Mouse (Mus musculus) layer of hippocampus, adult 9-10 months (tissue): ENCODE measurements around the gene Cript.

Experiments used
- DNase-seq: peaks from one replicate; pipeline ENCODE4 v3.0.0; 2022; ENCODE audit warnings: low spot score

Cript gene

DNA sequence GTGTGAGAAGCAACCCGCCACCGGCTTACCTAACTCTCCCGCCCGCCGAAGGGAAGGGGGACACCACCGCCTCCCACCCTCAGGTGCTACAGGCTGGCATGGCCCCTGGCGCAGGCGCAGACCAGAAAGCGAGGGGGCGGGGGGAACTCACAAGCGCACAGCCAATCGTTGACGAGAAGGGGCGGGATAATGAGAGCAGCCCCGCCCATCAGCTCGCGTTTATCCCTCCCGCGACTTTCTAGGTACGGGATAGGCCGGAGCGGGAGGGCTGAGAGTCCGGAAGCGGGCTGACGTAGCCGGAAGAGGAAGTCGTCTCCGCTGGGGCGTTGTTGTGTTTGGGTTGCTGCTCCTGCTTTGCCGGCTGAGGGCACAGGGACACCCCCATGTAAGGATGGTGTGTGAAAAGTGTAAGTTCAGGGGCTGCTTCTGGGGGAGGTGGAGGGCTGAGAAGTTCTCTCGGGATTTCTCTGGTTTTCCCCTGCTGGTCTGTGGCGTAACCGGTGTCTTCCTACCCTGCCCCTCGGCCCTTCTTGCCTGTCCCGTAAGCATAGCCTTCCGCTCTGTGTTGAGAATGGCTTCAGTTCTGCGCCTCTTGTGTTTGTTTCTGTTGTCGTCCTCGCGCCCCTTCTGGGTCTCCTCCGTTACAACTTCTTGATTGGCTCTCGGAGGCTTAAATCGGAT, at the start of gene Cript, which contains the start of gene Pigf:
Gene Cript, plus strand, starts transcription at position 282 of the 681 bp plus-strand sequence.
Gene Pigf, minus strand, starts transcription at position 138 of the 681 bp plus-strand sequence.
- DNase-seq = peak; percentile 93

DNA sequence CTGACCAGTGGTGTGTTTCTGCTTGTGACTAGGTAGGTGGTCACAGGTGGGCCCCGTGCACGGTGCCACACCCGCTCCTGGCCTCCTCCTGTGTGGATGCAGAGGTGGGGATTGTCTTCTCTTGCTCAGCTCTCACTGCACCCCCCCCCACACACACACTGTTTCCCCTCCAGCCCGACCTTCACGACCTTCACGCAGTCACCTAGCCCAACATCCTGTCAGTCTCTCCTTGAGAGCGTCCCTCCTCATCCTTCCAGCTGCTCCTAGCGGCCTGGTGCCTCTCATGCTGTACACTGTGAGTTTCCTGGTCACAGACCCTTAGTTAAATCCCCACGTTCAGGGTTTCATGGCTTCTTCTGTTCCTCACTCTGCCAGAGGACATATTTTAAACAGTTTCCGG, 49.0 kb upstream of the Cript start:
- no peak for DNase-seq

DNA sequence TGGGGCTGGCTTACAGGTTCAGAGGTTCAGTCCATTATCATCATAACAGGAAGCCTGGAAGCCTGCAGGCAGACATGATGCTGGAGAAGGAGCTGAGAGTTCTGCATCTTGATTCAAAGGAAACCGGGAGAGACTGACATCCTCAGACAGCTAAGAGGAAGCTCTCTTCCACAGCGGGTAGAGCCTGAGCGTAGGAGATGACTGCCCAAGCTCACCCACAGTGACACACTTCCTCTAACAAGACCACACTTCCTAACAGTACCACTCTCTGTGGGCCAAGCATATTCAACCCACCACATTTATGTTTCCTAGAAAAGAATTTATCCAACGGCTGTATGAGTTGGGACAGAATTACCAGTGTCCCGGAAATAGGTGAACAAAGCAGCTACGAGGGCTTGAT, 46.9 kb upstream of the Cript start:
- no peak for DNase-seq

DNA sequence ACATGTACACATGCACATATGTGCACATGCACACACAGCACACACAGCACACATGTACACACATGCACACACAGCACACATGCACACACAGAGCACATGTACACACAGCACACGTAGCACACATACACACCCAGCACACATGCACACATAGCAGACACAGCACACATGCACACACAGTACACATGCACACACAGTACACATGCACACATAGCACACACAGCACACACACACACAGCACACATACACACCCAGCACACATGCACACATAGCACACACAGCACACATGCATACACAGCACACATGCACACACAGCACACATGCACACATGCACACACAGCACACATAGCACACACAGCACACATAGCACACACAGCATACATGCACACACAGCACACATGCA, 44.1 kb upstream of the Cript start:
- no peak for DNase-seq

DNA sequence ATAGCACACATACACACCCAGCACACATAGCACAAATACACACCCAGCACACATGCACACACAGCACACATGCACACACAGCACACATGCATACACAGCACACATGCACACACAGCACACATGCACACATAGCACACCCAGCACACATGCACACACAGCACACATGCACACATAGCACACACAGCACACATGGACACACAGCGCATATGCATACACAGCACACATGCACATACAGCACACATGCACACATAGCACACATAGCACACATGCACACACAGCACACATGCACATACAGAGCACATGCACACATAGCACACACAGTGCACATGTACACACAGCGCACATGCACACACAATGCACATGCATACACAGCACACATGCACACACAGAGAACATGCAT, 43.6 kb upstream of the Cript start:
- DNase-seq = no peak

DNA sequence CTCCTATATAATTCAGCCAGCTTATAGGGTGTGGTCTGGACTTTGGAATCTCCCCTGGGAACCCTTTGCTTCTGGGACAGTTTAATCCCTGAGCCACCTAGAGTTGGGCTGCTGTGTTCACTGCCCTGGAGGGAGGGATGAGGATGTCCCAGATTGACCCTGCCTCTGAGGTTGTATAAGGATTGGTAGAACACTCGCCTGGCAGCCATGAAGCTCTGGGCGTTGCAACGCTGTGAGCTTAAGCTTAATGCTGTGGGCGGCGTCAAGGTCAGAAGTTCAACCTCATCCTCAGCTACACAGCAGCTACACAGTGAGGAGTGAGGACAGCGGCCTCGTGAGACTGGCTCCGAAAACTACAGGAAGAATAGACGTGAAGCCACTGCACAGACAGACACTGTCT, 42.9 kb upstream of the Cript start:
- DNase-seq = no peak

DNA sequence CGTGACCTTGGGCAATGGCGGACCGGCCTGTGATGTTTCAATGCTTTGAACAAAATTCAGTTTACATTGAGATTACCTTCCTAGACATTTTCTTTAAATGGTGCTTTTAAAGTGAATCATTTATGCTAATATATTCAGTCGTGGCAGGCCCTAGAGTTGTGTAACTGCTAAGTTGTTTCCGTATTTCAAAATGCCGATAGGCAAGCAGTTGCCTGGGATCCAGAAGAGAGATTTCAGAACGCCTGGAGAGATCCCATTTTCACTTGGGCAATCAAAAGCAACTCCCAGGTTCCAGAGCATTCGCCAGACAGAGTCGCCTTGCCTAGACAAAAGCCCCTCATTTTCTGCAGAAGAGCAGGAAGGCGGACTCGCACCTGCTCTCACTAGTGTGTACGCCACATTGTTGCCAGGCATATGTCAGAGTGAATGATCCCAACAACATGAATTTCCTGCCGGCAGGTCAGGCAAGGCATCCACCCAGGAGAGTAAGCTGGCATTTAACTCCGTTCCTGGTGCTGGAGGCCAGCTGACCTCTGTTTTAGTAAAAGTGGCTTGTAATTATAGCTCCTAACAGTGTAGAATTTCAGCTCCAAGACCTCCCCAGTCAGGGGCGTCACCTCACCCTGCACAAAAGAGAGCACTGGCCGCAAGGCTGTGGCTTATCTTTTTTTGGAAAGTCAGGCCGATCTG, 38.8 kb upstream of the Cript start:
- DNase-seq = no peak

DNA sequence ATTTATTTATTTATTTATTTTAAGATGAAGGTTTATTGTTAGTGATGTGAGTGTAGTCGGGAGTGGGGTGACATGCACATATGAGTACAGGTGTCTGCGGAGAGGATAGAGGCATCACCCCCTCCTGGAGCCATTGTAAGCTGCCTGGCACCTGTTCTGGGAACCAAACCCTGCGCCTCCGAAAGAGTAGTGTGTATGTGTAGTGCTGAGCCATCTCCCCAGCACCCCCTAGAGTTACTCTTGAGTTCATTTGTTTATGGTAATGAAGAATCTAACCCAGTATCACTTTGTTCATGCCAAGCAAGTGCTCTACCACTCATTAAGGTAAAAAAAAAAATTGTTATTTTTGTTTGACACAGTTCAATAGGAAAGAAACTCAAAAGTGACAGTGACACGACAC, 37.2 kb upstream of the Cript start:
- no peak for DNase-seq

DNA sequence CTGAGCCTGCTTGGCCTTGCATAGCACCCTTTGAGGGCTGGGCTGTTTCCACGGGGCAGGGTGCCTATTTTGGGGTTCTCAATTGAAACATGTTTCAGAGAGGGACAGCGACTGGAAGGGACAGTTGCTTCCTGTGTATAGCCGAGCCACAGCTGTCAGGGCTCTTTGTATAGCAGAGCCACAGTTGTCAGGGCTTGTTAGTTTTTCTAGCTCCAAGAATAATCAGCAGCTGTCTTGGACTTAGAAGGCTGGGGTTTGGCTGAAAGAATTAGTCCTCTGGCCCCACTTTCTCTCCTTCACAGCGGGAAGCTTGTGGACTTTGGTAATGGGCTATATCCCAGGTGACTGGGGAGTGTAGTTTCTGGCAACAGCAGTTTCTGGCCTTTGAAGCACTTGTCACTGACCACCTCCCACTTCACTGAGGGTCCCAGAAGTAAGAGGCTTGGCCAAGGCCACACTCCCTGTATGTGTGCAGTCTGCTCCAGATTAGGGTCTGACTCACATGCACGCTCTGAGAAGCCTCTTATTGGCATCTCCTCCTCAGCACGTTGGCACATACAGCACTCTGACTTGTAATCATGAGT, 36.7 kb upstream of the Cript start:
- DNase-seq = no peak

DNA sequence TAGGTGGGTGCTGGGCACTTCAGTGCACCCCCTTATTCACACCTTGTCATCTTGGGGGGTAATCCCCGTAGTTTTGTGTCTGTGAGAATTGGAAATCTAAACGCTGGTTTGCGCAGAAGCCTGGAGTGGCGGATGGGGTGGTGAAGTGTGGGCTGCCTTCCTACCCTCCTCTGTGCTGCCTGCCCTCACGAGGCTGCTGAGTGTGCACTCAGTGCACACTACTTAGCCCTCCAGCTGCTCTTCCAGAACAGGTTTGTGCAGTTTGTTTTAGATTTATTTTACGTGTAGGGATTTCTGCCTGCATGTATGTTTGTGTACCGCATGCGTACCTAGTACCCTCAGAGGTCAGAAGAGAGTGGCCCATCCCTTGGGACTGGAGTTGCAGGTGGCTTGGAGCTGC, 34.0 kb upstream of the Cript start:
- no peak for DNase-seq

DNA sequence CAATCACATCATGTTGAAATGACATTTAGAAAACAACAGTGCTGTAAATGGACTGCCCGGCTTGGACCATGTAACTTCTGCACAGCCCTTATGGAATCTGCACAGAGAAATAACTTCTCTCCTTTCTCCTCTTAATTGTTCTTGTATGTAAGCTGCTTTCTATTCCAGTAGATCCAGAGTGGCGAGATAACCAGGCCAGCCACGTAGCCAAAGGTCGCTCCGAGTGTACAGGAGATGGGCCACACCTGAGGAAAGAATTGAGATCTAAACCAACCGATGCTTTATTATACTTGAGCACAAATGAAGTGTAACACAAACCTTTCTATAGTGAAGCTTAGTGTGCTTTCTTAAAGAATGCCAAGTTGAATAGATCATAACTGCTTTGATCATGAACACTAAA, 28.0 kb upstream of the Cript start:
- DNase-seq = no peak

DNA sequence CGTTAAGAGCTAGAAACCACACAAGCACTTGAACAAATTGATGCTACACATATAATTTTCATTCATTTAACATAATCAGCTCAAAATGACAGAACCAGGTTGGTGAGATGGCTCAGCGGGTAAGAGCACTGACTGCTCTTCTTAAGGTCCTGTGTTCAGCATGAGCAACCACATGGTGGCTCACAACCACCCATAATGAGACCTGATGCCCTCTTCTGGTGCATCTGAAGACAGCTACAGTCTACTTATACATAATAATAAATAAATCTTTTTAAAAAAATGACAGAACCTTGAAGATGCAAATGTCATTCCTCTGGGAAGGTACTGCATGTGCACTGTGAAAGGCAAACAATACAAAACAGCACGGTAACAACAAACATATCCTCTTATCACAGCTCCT, 16.4 kb upstream of the Cript start:
- no peak for DNase-seq

DNA sequence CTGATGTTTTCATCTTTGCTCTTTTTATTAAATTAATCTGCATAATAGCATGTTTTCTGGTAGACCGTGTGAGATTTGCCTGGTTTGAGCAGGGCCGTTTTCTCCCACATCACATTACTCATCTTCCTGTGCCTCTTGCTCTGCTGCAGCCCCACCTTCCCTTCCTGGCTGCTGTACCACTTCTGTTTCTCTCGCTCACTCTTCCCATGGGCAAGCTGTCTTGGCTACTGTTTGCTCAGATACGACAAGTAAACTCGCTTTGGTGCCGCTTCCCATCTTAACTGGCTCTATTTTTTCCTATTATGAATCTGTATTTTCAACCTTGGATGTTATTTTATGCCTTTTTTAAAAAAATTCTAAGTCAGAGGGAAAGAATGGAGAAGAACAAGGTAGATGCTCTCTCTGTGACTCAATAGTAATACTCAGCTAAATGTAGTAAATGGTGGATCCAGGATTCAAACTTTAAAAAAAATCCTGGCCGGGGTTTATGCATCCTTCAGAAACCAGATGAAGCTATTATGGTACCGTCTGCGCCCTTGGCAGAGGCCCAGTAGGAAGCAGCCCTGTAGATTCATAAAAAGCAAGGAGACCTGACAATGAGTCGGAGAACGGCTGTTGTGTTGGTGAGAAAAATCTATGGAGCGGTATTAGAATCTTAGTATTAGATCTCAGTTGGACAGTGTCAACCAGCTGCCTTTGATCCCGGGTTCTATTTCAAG, 13.9 kb upstream of the Cript start:
- DNase-seq = peak; percentile 63

DNA sequence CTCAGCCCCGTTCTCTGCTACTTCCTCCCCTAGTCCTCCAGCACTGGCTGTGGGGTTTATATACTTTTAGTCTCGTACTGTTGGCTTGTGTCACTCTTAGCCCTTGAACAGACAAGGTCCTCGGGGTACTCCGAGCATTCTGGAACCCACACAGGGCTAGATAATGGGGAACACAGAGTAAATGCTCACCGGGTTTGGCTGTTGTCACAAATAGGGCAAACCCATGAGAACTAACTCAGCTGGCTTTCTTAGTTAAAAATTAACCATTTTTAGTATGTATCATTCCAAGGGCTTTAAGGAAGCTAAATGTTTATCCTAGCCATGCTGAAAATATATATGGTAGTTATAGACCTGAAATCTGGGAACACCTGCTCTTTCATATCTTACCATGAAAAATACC, 5.7 kb upstream of the Cript start:
- DNase-seq = no peak

DNA sequence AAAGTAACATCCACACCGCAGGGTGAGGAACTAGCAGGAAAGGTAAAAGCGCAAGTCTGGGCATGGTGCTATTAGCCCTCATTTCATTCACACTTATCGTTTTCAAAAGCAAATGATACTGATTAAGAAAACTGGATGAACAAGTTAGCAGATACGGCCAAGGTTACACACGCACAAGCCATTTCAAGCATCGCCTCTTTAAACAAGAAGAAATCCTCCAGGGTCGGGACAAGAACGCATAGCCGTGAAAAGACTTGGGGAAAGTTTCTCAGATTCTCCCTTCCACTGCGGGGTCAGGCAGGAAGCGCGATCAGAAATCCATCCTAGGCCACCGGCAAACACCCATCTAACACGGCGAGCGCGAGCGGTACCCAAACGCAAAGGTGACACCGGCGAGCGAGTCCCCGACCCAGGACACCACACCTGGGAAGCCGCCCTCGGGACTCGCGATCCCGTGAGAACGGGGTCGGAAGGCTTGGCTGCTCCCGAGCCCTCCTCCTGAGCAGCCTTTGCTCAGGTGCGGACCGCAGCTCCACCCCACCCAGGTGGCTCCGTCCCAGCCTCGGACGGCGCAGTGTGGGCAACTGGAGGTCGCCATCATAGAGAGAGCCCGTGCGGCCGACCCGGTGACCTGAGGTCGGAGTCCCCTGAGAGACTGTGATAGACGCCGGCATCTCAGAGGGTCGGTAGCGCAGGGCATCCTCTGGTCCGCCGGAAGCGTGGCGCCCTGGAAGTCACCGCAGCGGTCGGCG, 683 bp upstream of the Cript start:
- no peak for DNase-seq

DNA sequence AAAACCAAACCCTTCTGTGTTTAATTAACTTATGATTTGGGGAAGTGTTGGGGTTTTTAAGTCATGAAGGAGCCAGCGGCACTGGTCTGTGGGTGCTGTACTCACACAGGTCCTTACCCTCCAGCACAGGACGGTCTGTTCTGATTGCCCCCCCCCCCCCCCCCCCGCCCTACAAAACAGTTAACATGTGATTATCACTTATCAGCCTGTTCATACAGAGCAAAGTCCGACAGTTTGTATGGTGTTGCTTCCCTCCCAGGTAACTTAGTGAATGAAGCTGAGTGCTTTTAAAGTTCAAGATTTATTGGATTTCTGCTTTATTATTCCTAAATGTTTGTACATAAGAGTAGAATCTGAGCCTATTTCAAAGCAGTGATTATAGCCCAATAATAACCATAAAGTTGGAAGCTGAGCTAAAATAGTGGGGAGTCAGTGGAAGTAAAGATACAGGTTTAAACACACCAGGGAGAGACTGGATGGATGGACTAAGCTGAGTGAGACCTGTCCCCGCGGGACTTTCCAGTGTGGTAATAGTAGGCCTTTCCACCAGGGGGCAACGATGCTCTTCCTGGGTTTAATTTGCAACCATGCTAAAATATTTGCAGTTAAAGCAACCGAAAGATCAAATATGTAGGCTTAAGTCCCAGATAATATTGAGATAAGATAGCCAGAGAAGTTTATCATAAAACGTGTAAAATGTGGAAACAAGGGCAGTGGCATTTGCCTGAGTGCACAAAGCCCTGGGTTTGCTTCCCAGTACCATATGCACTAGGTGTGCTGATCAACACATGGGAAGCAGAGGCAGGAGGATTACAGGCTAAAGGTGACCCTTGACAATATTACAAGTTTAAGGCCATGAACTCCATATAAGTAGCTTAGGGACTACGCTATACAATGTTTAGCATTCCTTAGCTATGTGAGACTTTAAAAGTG, 11.1 kb downstream of the Cript start:
- no peak for DNase-seq

DNA sequence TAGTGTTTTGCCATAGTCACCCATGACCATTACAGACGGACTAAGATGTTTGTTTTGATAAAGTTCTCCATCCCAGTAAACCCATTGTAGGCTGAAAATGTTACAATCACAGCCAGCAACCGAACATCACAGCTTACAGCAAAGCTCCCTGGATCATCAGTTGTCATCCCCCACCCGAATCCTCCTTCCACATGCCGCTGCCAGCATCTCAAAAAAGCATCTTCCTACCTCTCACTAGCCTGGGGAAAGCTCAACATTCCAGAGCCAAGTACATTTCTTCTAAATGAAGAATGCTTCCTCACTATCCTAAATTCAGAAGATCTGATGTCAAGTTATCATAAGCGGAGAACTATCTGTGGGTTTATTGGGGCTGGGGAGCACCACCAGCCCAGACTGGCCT, 13.1 kb downstream of the Cript start:
- DNase-seq = no peak

DNA sequence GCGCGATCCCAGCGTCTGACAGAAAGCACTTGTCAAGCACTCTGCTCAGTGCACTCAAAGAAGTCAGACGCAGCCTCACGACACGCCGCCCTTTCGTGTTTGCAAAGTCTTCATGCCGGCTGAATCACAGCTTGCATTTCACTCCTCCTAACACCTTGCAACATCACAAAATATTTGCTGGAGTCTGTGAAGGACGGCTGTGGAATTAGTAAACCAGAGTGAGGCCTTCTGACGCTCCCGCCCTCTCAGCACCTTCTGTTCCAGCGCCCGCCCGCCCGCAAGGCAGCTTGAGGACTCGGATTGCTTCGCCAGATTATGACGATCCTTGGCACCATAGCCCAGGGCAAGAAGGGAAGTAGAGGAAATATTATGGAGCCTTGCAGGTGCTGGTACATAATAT, 16.4 kb downstream of the Cript start:
- no peak for DNase-seq

DNA sequence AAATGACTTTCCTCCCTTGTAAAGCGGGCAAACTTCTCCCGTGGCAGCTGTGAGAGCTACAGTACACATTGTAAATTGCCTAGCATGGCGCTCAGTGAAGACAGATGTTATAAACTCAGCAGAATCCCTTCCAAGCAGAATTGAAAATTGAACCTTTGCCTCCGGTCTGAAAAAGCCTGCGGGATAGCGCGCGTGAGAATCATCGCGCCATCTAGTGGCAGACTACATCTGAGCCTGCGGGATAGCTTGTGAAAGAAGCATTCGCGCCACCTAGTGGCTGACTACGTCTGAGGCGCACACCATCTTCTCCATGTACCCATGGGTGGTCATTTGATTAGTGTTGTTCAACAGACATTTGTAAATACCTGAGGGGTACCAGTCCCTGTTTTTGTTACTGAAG, 19.0 kb downstream of the Cript start:
- peak; percentile 91 for DNase-seq

DNA sequence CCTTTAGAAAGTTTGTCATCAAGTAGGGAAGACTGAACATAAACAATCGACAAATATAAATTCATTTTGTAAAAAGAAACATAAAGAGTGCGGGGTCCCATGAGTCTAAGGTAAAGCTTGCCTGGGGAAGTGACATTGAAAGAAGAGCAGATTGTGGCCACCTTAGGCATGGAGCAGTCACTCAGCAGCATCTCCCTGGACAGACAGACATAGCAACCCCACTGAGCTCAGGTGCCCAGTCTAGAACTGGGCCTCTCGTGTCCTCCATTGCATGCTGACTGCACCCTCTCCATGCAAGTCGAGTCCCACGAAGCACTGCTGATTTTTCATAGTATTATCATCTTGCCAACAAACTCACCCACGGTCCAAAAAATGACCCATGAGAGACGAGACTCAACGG, 19.4 kb downstream of the Cript start:
- DNase-seq = no peak

DNA sequence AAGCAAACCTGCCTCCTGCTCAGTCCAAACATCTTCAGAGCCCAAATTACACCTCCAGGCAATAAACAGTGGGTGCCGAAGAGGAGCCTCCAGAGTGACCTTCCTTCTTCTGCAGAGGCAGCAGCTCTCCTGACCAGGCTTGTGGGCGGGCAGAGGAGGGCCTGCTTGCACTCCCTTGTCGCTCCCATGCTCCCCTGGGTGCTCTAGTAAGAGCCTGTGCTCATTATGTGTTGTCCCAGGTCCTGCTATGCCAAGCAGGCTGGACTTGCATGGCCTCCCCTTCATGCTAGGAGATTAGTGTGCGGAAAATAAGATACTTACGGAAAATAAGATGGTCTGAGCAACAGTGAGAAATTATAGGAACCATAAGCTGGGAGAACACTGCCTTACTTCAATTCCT, 24.3 kb downstream of the Cript start:
- DNase-seq = no peak
